In the genomic region with DNA sequence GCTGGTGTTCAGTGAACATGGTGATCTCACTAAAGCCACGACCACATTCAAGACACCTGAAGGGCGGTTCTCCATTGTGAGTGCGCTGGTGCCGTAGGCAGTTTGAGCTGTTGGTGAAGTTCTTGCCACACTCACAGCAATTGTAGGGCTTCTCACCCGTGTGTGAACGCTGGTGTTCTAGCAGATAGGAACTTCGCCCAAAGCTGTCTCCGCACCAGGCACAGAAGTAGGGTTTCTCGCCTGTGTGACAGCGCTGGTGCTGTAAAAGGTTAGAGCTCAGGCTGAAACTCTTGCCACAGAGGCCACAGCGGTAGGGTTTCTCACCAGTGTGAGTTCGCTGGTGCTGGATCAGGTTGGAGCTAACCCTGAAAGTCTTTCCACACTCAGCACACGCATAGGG, we compare ENCODE assay signal across 8 mouse cellular contexts. TPM values are rescaled to one million over a fixed set of nuclear protein-coding genes. Genes with fewer than 3 reads are reported as not detected.
DNase-seq lines count a peak whose midpoint lies in the region; ATAC-seq and TF ChIP-seq lines count a peak whose summit lies in the region.
"Had no signal": no experiment of that assay in that cellular context is flagged by ENCODE, and none has a peak within 500 bp of the region (broad histone marks: within the 10 kb centered on the region; RNA-seq: fewer than 3 reads in every experiment).

No protein-coding gene starts in this region.

- ATAC-seq in hindbrain, embryonic 11.5 days (ENCODE audit: low FRiP score), result no peak
- ATAC-seq in hindbrain, embryonic 14.5 days (ENCODE audit: low FRiP score), result no peak
- ATAC-seq in midbrain, embryonic 16.5 days, result no peak
- no peak for ATAC-seq in CD4-positive, CD25-positive, alpha-beta regulatory T cell, adult 4 months
- ATAC-seq: activated CD4-positive, CD25-positive, alpha-beta regulatory T cell, adult 4 months had no signal

- no peaks in the 10 kb centered on the region for H3K9me3 ChIP-seq in hindbrain, embryonic 10.5 days
- no peaks in the 10 kb centered on the region for H3K9me3 ChIP-seq in hindbrain, embryonic 11.5 days (ENCODE audit: control insufficient read depth, low read length)
- H3K9me3 ChIP-seq in hindbrain, embryonic 14.5 days (ENCODE audit: control insufficient read depth, low read length), result no peaks in the 10 kb centered on the region
- H3K9me3 ChIP-seq in midbrain, embryonic 16.5 days (replicated peaks; ENCODE audit: control insufficient read depth, low read length, poor library complexity, severe bottlenecking), result no peaks in the 10 kb centered on the region

- H3K27me3 ChIP-seq in hindbrain, embryonic 10.5 days (ENCODE audit: insufficient read depth, poor library complexity, severe bottlenecking), result no peaks in the 10 kb centered on the region
- H3K27me3 ChIP-seq in hindbrain, embryonic 11.5 days (ENCODE audit: control insufficient read depth, insufficient read depth, low read length), result no peaks in the 10 kb centered on the region
- H3K27me3 ChIP-seq in hindbrain, embryonic 14.5 days (ENCODE audit: control insufficient read depth, insufficient read depth, low read length), result no peaks in the 10 kb centered on the region
- no peaks in the 10 kb centered on the region for H3K27me3 ChIP-seq in midbrain, embryonic 16.5 days (ENCODE audit: control insufficient read depth, insufficient read depth, low read depth, low read length)

- H3K4me2 ChIP-seq in hindbrain, embryonic 11.5 days (replicated peaks; ENCODE audit: low read depth, low read length), result no peak overlapping the region
- peak overlapping the region; percentile 66 for H3K4me2 ChIP-seq in hindbrain, embryonic 14.5 days (replicated peaks)
- H3K4me2 ChIP-seq in midbrain, embryonic 16.5 days (ENCODE audit: low read length), result no peak overlapping the region

- peaks cover 28% of the 10 kb centered on the region for H3K36me3 ChIP-seq in hindbrain, embryonic 10.5 days
- H3K36me3 ChIP-seq in hindbrain, embryonic 11.5 days (ENCODE audit: control insufficient read depth, insufficient read depth, low read length), result no peaks in the 10 kb centered on the region
- peaks cover 21% of the 10 kb centered on the region for H3K36me3 ChIP-seq in hindbrain, embryonic 14.5 days (replicated peaks; ENCODE audit: control insufficient read depth, insufficient read depth)
- H3K36me3 ChIP-seq in midbrain, embryonic 16.5 days (ENCODE audit: control insufficient read depth, insufficient read depth, low read length), result peaks cover 6% of the 10 kb centered on the region; the same call in 1 of the 2 replicates

- TF ChIP-seq CTCF in bone marrow macrophage, adult 2 months (IDR thresholded peaks at IDR 0.05; ENCODE audit: low read depth, low read length), result no peak

- TF ChIP-seq POLR2A in bone marrow macrophage, adult 2 months (IDR thresholded peaks at IDR 0.05; ENCODE audit: borderline replicate concordance, low read depth, low read length), result no peak

- H3K4me3 ChIP-seq in hindbrain, embryonic 10.5 days, result peak overlapping the region; percentile 69
- H3K4me3 ChIP-seq in hindbrain, embryonic 11.5 days (ENCODE audit: low read depth, low read length), result no peak overlapping the region
- H3K4me3 ChIP-seq in bone marrow macrophage, adult 2 months (ENCODE audit: insufficient read depth, low read length), result no peak overlapping the region
- no peak overlapping the region for H3K4me3 ChIP-seq in hindbrain, embryonic 14.5 days (replicated peaks; ENCODE audit: low read length)
- no peak overlapping the region for H3K4me3 ChIP-seq in midbrain, embryonic 16.5 days (ENCODE audit: low read depth, low read length)

- H3K4me1 ChIP-seq in hindbrain, embryonic 10.5 days (replicated peaks), result peaks cover 33% of the 10 kb centered on the region
- H3K4me1 ChIP-seq in hindbrain, embryonic 11.5 days (replicated peaks; ENCODE audit: control insufficient read depth, insufficient read depth, low read length), result 0 out of 2 replicates have a peak, but pooled peaks cover 4% of the 10 kb centered on the region
- H3K4me1 ChIP-seq in bone marrow macrophage, adult 2 months (ENCODE audit: control insufficient read depth, insufficient read depth, low read length), result peaks cover 24% of the 10 kb centered on the region
- H3K4me1 ChIP-seq in hindbrain, embryonic 14.5 days (replicated peaks; ENCODE audit: control insufficient read depth, insufficient read depth, low read length), result peaks cover 16% of the 10 kb centered on the region; the same call in 1 of the 2 replicates
- H3K4me1 ChIP-seq in midbrain, embryonic 16.5 days (ENCODE audit: control insufficient read depth, insufficient read depth, low read length), result peaks cover 13% of the 10 kb centered on the region

- peak overlapping the region; percentile 97; the same call in 1 of the 2 replicates for H3K27ac ChIP-seq in hindbrain, embryonic 10.5 days
- no peak overlapping the region for H3K27ac ChIP-seq in hindbrain, embryonic 11.5 days (ENCODE audit: low read depth, low read length)
- peak overlapping the region; percentile 100 for H3K27ac ChIP-seq in bone marrow macrophage, adult 2 months (ENCODE audit: insufficient read depth, low read depth, low read length)
- H3K27ac ChIP-seq in hindbrain, embryonic 14.5 days, result no peak overlapping the region
- H3K27ac ChIP-seq in midbrain, embryonic 16.5 days (ENCODE audit: low read length), result peak overlapping the region; percentile 99

- DNase-seq in hindbrain, embryonic 10.5 days (ENCODE audit: low spot score), result no peak
- DNase-seq in hindbrain, embryonic 11.5 days (ENCODE audit: low spot score), result no peak
- DNase-seq in hindbrain, embryonic 14.5 days (ENCODE audit: low spot score), result no peak
- DNase-seq in frontal cortex, postnatal 14 days (ENCODE audit: low spot score in 2 of 2), result no peak

- WGBS in hindbrain, embryonic 10.5 days, result 96% methylated on average over 13 of the region's 13 CpGs
- WGBS in hindbrain, embryonic 11.5 days, result 95% methylated on average over 13 of the region's 13 CpGs
- WGBS in hindbrain, embryonic 14.5 days, result 96% methylated on average over 13 of the region's 13 CpGs
- 95% methylated on average over 13 of the region's 13 CpGs for WGBS in midbrain, embryonic 16.5 days

- no peak overlapping the region for H3K9ac ChIP-seq in hindbrain, embryonic 11.5 days (ENCODE audit: low read depth, low read length)
- peak overlapping the region; percentile 80; the same call in 1 of the 2 replicates for H3K9ac ChIP-seq in hindbrain, embryonic 14.5 days
- H3K9ac ChIP-seq in midbrain, embryonic 16.5 days (ENCODE audit: low read depth, low read length), result no peak overlapping the region; the same call in 1 of the 2 replicates

RNA-seq across cellular contexts. Expression of gene Armc5, which starts 0.7 kb away (rescaled TPM):
- 16.7 and 19.6 TPM in 2 replicates for polyA plus RNA-seq in hindbrain, embryonic 10.5 days (2016; fragmentation: Nextera tagmentation; extraction: Ambion mirVana)
- 6.5 and 7.4 TPM in 2 replicates for polyA plus RNA-seq in hindbrain, embryonic 11.5 days (2014; fragmentation: Nextera tagmentation; extraction: Ambion mirVana)
- 14.6 and 15.0 TPM in 2 replicates for polyA plus RNA-seq in bone marrow macrophage, adult 2 months (2012; ENCODE audit: insufficient read depth, insufficient read length, missing spikeins)
- 9.1 and 10.7 TPM in 2 replicates for polyA plus RNA-seq in hindbrain, embryonic 14.5 days (2014; fragmentation: Nextera tagmentation; extraction: Ambion mirVana)
- polyA plus RNA-seq in midbrain, embryonic 16.5 days (2015; fragmentation: Nextera tagmentation; extraction: Ambion mirVana), result 12.4 and 12.7 TPM in 2 replicates
- polyA plus RNA-seq in CD4-positive, CD25-positive, alpha-beta regulatory T cell, adult 4 months (2017; shearing (Covaris generic)), result 1 to 10 TPM; 3.9 to 4.1 TPM

RNA-seq across cellular contexts. Expression of gene 9130023H24Rik, which starts 1.4 kb away (rescaled TPM):
- polyA plus RNA-seq in hindbrain, embryonic 10.5 days (2016; fragmentation: Nextera tagmentation; extraction: Ambion mirVana), result 10.2 and 13.5 TPM in 2 replicates
- 12.3 and 13.3 TPM in 2 replicates for polyA plus RNA-seq in hindbrain, embryonic 11.5 days (2014; fragmentation: Nextera tagmentation; extraction: Ambion mirVana)
- 2.5 and 2.8 TPM in 2 replicates for polyA plus RNA-seq in bone marrow macrophage, adult 2 months (2012; ENCODE audit: insufficient read depth, insufficient read length, missing spikeins)
- polyA plus RNA-seq in hindbrain, embryonic 14.5 days (2014; fragmentation: Nextera tagmentation; extraction: Ambion mirVana), result 7.4 and 8.7 TPM in 2 replicates
- polyA plus RNA-seq in midbrain, embryonic 16.5 days (2015; fragmentation: Nextera tagmentation; extraction: Ambion mirVana), result 6.8 and 7.7 TPM in 2 replicates
- polyA plus RNA-seq in CD4-positive, CD25-positive, alpha-beta regulatory T cell, adult 4 months (2017; shearing (Covaris generic)), result 1 to 10 TPM; 4.8 to 5.0 TPM

RNA-seq across cellular contexts. Expression of gene Tgfb1i1, which starts 10.2 kb away (rescaled TPM):
- polyA plus RNA-seq in hindbrain, embryonic 10.5 days (2016; fragmentation: Nextera tagmentation; extraction: Ambion mirVana), result 37.9 and 50.9 TPM in 2 replicates
- 33.0 and 40.9 TPM in 2 replicates for polyA plus RNA-seq in hindbrain, embryonic 11.5 days (2014; fragmentation: Nextera tagmentation; extraction: Ambion mirVana)
- 1.2 and 1.7 TPM in 2 replicates for polyA plus RNA-seq in bone marrow macrophage, adult 2 months (2012; ENCODE audit: insufficient read depth, insufficient read length, missing spikeins)
- 23.5 and 27.8 TPM in 2 replicates for polyA plus RNA-seq in hindbrain, embryonic 14.5 days (2014; fragmentation: Nextera tagmentation; extraction: Ambion mirVana)
- polyA plus RNA-seq in midbrain, embryonic 16.5 days (2015; fragmentation: Nextera tagmentation; extraction: Ambion mirVana), result 22.0 and 23.3 TPM in 2 replicates
- 1 to 10 TPM; 1.2 to 1.8 TPM for polyA plus RNA-seq in CD4-positive, CD25-positive, alpha-beta regulatory T cell, adult 4 months (2017; shearing (Covaris generic))

RNA-seq across cellular contexts. Expression of gene Slc5a2, which starts 29.0 kb away (rescaled TPM):
- 0.29 TPM in 1 of 2 replicates, not detected in the other for polyA plus RNA-seq in hindbrain, embryonic 10.5 days (2016; fragmentation: Nextera tagmentation; extraction: Ambion mirVana)
- 0.25 TPM in 1 of 2 replicates, not detected in the other for polyA plus RNA-seq in hindbrain, embryonic 11.5 days (2014; fragmentation: Nextera tagmentation; extraction: Ambion mirVana)
- polyA plus RNA-seq in bone marrow macrophage, adult 2 months (2012; ENCODE audit: insufficient read depth, insufficient read length, missing spikeins), result not detected in 2 replicates
- polyA plus RNA-seq in hindbrain, embryonic 14.5 days (2014; fragmentation: Nextera tagmentation; extraction: Ambion mirVana), result 0.23 TPM in 1 of 2 replicates, not detected in the other
- not detected in 2 replicates for polyA plus RNA-seq in midbrain, embryonic 16.5 days (2015; fragmentation: Nextera tagmentation; extraction: Ambion mirVana)
- polyA plus RNA-seq in CD4-positive, CD25-positive, alpha-beta regulatory T cell, adult 4 months (2017; shearing (Covaris generic)), result under 1 TPM in 1 of 2 experiments, not detected in 1; 0.98 TPM
- polyA plus RNA-seq: activated CD4-positive, CD25-positive, alpha-beta regulatory T cell, adult 4 months had no signal

RNA-seq across cellular contexts. Expression of gene Cox6a2, which starts 30.2 kb away (rescaled TPM):
- polyA plus RNA-seq in hindbrain, embryonic 10.5 days (2016; fragmentation: Nextera tagmentation; extraction: Ambion mirVana), result 0.25 TPM in 1 of 2 replicates, not detected in the other
- polyA plus RNA-seq in hindbrain, embryonic 11.5 days (2014; fragmentation: Nextera tagmentation; extraction: Ambion mirVana), result 0.36 and 0.54 TPM in 2 replicates
- 1.2 TPM in 1 of 2 replicates, not detected in the other for polyA plus RNA-seq in bone marrow macrophage, adult 2 months (2012; ENCODE audit: insufficient read depth, insufficient read length, missing spikeins)
- polyA plus RNA-seq in hindbrain, embryonic 14.5 days (2014; fragmentation: Nextera tagmentation; extraction: Ambion mirVana), result not detected in 2 replicates
- 0.38 TPM in 1 of 2 replicates, not detected in the other for polyA plus RNA-seq in midbrain, embryonic 16.5 days (2015; fragmentation: Nextera tagmentation; extraction: Ambion mirVana)
- polyA plus RNA-seq in CD4-positive, CD25-positive, alpha-beta regulatory T cell, adult 4 months (2017; shearing (Covaris generic)), result under 1 TPM in 1 of 2 experiments, not detected in 1; 0.82 TPM
- polyA plus RNA-seq: activated CD4-positive, CD25-positive, alpha-beta regulatory T cell, adult 4 months had no signal

Comparison
In these comparisons a context has a peak if more than half of its experiments do, and no peak if none do; other contexts are left out.
1. H3K27ac ChIP-seq: peak in hindbrain, embryonic 10.5 days (single experiment), bone marrow macrophage, adult 2 months (single experiment) and midbrain, embryonic 16.5 days (single experiment); none in hindbrain, embryonic 11.5 days (single experiment) and hindbrain, embryonic 14.5 days (single experiment).